Mouse (Mus musculus) G1E (cell line): ENCODE data around the gene Sec22b.

Source experiments
- CTCF ChIP-seq: IDR thresholded peaks from 2 replicates; pipeline ENCODE4 v1.5.1; 2012; ENCODE audit warnings: low read depth, low read length, inconsistent platforms, mixed read lengths
- GATA1 ChIP-seq: IDR thresholded peaks from 2 replicates; pipeline ENCODE4 v1.6.1; 2012; ENCODE audit warnings: borderline replicate concordance, low read length, inconsistent platforms, mixed read lengths
- GATA2 ChIP-seq: IDR thresholded peaks from 2 replicates; pipeline ENCODE4 v1.6.1; 2012; ENCODE audit warnings: low read depth, low read length, inconsistent platforms, borderline replicate concordance
- POLR2AphosphoS5 ChIP-seq: IDR thresholded peaks from 2 replicates; pipeline ENCODE4 v1.6.1; 2012; ENCODE audit warnings: low read depth, low read length, inconsistent platforms; ENCODE audit not compliant: insufficient replicate concordance
- TAL1 ChIP-seq: conservative IDR thresholded peaks from 2 replicates; pipeline ENCODE4 v1.6.1; 2012; ENCODE audit warnings: low read depth, low read length, inconsistent platforms, mixed read lengths

GRCm38 (mm10) chr3:97968191-97968590 lies 67.2 kb downstream of the Sec22b start:
- TF ChIP-seq CTCF (no peak), TAL1 (no peak), GATA1 (no peak), POLR2AphosphoS5 (no peak), GATA2 (no peak)
